Mouse (Mus musculus): Measurements from ENCODE around the gene Fndc3a.
A peak's percentile ranks its signal among the peaks of the same experiment; 100 is the strongest.

Fndc3a gene

GRCm38 (mm10) chr14:72671911-72672310, 37.9 kb downstream of the Fndc3a start:
- no peak for DNase-seq (ENCODE audit: low spot score)

GRCm38 (mm10) chr14:72670987-72671386, 38.8 kb downstream of the Fndc3a start:
- DNase-seq (ENCODE audit: low spot score) = no peak

- no peak for DNase-seq (ENCODE audit: low spot score)
Measured at GRCm38 (mm10) chr14:72649268-72649667, 60.5 kb downstream of the Fndc3a start.

- no peak for DNase-seq (ENCODE audit: low spot score)
Measured at GRCm38 (mm10) chr14:72645512-72645911, 64.3 kb downstream of the Fndc3a start.

- DNase-seq (ENCODE audit: low spot score) = no peak
Measured at GRCm38 (mm10) chr14:72644620-72645019, 65.2 kb downstream of the Fndc3a start.

- no peak for DNase-seq (ENCODE audit: low spot score)
Measured at GRCm38 (mm10) chr14:72638507-72638906, 71.3 kb downstream of the Fndc3a start.

- no peak for DNase-seq (ENCODE audit: low spot score)
Measured at GRCm38 (mm10) chr14:72633571-72633970, 76.2 kb downstream of the Fndc3a start.

- no peak for DNase-seq (ENCODE audit: low spot score)
Measured at GRCm38 (mm10) chr14:72625411-72625810, 84.4 kb downstream of the Fndc3a start.

- DNase-seq (ENCODE audit: low spot score) = no peak
Measured at GRCm38 (mm10) chr14:72604077-72604476, 105.7 kb downstream of the Fndc3a start.

- no peak for DNase-seq (ENCODE audit: low spot score)
Measured at GRCm38 (mm10) chr14:72603194-72603521, 106.6 kb downstream of the Fndc3a start.

GRCm38 (mm10) chr14:72602521-72603193, 107.1 kb downstream of the Fndc3a start:
- DNase-seq (ENCODE audit: low spot score) = peak; percentile 92

GRCm38 (mm10) chr14:72601381-72602305, 108.2 kb downstream of the Fndc3a start:
- DNase-seq (ENCODE audit: low spot score) = no peak

- DNase-seq (ENCODE audit: low spot score) = no peak
Measured at GRCm38 (mm10) chr14:72600375-72600774, 109.4 kb downstream of the Fndc3a start.

- DNase-seq (ENCODE audit: low spot score) = no peak
Measured at GRCm38 (mm10) chr14:72598976-72599740, 110.6 kb downstream of the Fndc3a start.

GRCm38 (mm10) chr14:72594191-72594590, 115.6 kb downstream of the Fndc3a start:
- DNase-seq (ENCODE audit: low spot score) = no peak

GRCm38 (mm10) chr14:72589415-72589814, 120.4 kb downstream of the Fndc3a start:
- DNase-seq (ENCODE audit: low spot score) = no peak

- DNase-seq (ENCODE audit: low spot score) = no peak
Measured at GRCm38 (mm10) chr14:72582979-72583378, 126.8 kb downstream of the Fndc3a start.

- DNase-seq (ENCODE audit: low spot score) = no peak
Measured at GRCm38 (mm10) chr14:72580991-72581390, 128.8 kb downstream of the Fndc3a start.

- DNase-seq (ENCODE audit: low spot score) = no peak
Measured at GRCm38 (mm10) chr14:72576283-72576682, 133.5 kb downstream of the Fndc3a start.

- DNase-seq (ENCODE audit: low spot score) = peak; percentile 35
Measured at GRCm38 (mm10) chr14:72563941-72564340, 145.9 kb downstream of the Fndc3a start.

- DNase-seq (ENCODE audit: low spot score) = no peak
Measured at GRCm38 (mm10) chr14:72558795-72559194, 151.0 kb downstream of the Fndc3a start.

GRCm38 (mm10) chr14:72555846-72556245, 154.0 kb downstream of the Fndc3a start:
- DNase-seq (ENCODE audit: low spot score) = no peak

All from layer of hippocampus, adult 11-12 months (tissue).